Mouse (Mus musculus): ENCODE results near the gene Hspb3. TPM values are rescaled to one million over a fixed set of nuclear protein-coding genes. Genes with fewer than 3 reads are reported as not detected.
A peak's percentile ranks its signal among the peaks of the same experiment; 100 is the strongest.

The Hspb3 gene
- polyA plus RNA-seq, 1 experiment from 2014 or later, result not detected

DNA sequence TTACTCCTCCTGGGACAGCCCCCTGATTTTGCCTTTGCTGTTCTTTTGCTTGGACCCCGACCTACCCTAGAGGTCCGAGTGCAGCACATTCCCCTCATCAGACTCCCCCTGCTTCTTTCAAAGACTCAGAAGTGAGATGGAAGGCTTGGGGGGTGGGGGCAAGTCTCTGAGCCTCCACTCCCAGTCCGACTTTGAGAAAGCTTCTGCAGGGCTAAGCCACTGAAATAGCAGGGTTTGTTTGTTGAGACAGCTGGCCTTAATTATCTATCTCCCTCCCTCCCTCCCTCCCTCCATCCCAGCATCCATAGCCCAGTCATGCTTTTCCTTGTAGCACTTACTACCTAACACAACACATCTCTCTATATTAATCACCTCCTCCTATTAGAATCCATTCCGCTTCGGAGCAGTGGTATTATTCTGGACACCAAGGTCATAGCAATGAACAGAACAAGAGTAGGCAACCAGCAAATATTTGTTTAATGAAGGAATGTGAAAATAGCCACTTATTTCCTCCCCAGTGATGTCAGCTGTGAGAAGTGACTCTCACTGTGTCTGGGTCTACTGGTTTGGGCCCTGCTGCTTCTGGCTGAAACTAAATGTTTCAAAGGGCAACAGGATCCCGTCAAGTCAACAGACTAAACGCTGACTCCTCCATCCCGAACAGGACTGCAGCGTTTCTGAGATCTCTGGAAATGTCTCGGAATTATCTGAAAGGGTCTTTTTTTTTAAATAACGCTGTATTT is 41.2 kb downstream of the Hspb3 start:
- H3K27ac ChIP-seq (ENCODE audit: low read length), result no peak overlapping the region
- no peak overlapping the region for H3K9ac ChIP-seq (ENCODE audit: low read depth, low read length)
- ATAC-seq, result no peak
- H3K4me1 ChIP-seq (ENCODE audit: control insufficient read depth, insufficient read depth, low read length), result peaks cover under 1% of the 10 kb centered on the region; the same call in 1 of the 2 replicates
- no peaks in the 10 kb centered on the region for H3K9me3 ChIP-seq (replicated peaks; ENCODE audit: control insufficient read depth, low read length, poor library complexity, severe bottlenecking)
- no peaks in the 10 kb centered on the region for H3K36me3 ChIP-seq (ENCODE audit: control insufficient read depth, insufficient read depth, low read length)
- H3K27me3 ChIP-seq (ENCODE audit: control insufficient read depth, insufficient read depth, low read depth, low read length), result no peaks in the 10 kb centered on the region
- H3K4me2 ChIP-seq (ENCODE audit: low read length), result no peak overlapping the region
- no peak overlapping the region for H3K4me3 ChIP-seq (ENCODE audit: low read depth, low read length)
- WGBS, result 69% methylated on average over 11 of the region's 11 CpGs

DNA sequence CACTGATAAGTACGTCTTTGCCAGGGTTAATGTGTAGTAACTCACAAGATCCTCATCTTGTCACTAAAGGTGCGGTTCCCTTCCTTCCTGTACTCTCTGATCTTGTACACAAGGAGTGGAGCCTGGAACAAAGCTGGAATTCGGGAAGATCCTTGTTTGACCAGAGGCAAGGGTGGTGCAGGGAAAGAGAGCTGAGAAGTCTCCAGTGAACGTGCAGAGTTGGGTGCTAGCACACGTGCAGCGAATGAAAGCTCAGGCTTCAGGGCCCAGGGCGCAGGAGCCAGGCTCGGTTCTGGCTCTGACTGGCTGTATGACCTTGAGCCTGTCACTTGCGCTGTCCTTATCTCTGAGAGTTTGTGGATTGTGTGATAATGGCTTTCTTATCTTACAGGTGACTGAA is 44.5 kb downstream of the Hspb3 start:
- Histone ChIP-seq H3K4me1 (ENCODE audit: control insufficient read depth, insufficient read depth, low read length) (peaks cover 32% of the 10 kb centered on the region), H3K4me2 (ENCODE audit: low read length) (no peak overlapping the region), H3K36me3 (ENCODE audit: control insufficient read depth, insufficient read depth, low read length) (no peaks in the 10 kb centered on the region), H3K9ac (ENCODE audit: low read depth, low read length) (no peak overlapping the region), H3K9me3 (replicated peaks; ENCODE audit: control insufficient read depth, low read length, poor library complexity, severe bottlenecking) (no peaks in the 10 kb centered on the region), H3K4me3 (ENCODE audit: low read depth, low read length) (no peak overlapping the region), H3K27me3 (ENCODE audit: control insufficient read depth, insufficient read depth, low read depth, low read length) (no peaks in the 10 kb centered on the region), H3K27ac (ENCODE audit: low read length) (no peak overlapping the region)
- WGBS, result 79% methylated on average over 9 of the region's 9 CpGs
- ATAC-seq, result no peak

DNA sequence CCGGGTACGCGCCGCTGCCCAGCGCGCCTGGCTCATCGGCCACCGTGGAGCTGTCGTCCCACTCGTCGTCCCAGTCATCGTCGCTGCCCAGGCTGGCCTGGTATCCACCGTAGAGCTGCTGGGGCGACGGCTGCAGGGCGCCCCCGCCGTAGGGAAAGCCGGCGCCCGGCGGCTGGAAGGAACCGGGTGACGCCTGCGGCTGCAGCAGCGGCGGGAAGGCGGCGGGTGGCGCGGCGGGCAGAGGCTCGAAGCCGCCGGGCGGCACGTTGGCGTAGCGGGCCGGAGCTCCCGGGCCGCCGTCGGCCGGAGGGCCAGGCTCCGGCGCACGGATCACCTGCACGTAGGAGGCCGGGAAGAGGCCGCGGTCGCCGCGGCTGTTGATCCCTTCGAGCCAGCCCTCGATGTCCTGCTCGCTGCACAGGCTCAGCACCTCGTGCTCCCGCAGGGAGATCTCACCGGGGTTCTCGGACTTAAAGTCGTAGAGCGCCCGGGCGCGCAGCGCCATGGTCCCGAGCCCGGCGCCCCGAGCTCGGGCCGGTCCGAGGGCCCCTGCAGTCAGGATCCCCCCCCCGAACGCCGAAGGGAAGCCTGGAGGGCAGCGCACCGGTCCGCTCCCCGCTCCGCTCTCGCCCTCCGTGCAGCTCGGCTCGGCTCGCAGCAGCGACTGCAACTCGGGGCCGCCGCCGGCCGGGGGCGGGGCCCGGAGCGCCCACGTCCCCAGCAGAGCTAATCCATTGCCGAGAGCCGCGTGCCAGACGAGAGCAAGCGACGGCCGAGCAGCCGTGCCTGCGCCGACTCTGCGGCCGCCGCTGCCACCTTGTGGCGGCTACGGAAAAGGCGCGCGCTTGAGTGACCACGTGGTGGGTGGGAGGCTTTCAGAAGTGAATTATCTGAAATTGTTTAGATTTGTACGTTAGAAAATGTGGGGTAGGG is 45.3 kb downstream of the Hspb3 start, which contains the start of gene Snx18:
Gene Snx18 (minus strand): TSS at position 674 of the 933 bp plus-strand sequence.
- H3K27ac ChIP-seq (ENCODE audit: low read length), result peak within 1 kb of the TSS; percentile 90
- H3K9ac ChIP-seq (ENCODE audit: low read depth, low read length), result peak within 1 kb of the TSS; percentile 90
- no peaks in the 10 kb centered on the region for H3K9me3 ChIP-seq (replicated peaks; ENCODE audit: control insufficient read depth, low read length, poor library complexity, severe bottlenecking)
- H3K4me3 ChIP-seq (ENCODE audit: low read depth, low read length), result peak within 1 kb of the TSS; percentile 86
- under 1% methylated on average over 105 of the region's 119 CpGs for WGBS
- no peaks in the 10 kb centered on the region for H3K36me3 ChIP-seq (ENCODE audit: control insufficient read depth, insufficient read depth, low read length)
- H3K4me2 ChIP-seq (ENCODE audit: low read length), result peak within 1 kb of the TSS; percentile 75
- peak; percentile 97 for ATAC-seq
- H3K27me3 ChIP-seq (ENCODE audit: control insufficient read depth, insufficient read depth, low read depth, low read length), result no peaks in the 10 kb centered on the region
- peaks cover 39% of the 10 kb centered on the region for H3K4me1 ChIP-seq (ENCODE audit: control insufficient read depth, insufficient read depth, low read length)

DNA sequence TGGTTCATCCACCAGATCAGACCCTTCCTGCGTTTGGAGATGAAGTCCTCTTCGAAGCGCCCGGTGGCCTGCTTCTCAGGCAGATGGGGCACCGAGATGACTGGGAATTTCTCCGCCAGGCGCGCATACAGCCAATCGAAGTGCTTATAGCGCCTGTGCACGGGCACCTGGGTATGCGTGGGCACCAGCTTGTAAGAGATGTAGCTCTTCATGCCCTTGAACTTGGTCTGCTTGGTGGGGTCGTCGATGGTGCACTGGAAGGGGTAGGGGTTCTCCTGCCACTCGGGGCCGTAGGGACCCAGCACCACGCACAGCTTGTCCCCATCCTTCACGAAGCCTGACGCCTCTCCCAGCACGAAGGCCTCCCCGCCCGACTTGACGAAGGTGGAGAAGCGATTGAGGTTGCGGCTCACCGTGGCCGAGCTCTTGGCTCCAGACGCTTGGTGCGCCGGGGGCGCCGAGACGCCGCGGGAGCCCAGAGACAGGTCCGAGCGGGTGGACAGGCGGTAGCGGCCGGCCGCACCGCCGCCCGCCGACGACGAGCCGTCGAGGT is 46.1 kb downstream of the Hspb3 start:
- Histone ChIP-seq H3K4me3 (ENCODE audit: low read depth, low read length) (peak overlapping the region; percentile 86), H3K27me3 (ENCODE audit: control insufficient read depth, insufficient read depth, low read depth, low read length) (no peaks in the 10 kb centered on the region), H3K4me1 (ENCODE audit: control insufficient read depth, insufficient read depth, low read length) (peaks cover 42% of the 10 kb centered on the region), H3K27ac (ENCODE audit: low read length) (peak overlapping the region; percentile 90), H3K36me3 (ENCODE audit: control insufficient read depth, insufficient read depth, low read length) (no peaks in the 10 kb centered on the region), H3K9me3 (replicated peaks; ENCODE audit: control insufficient read depth, low read length, poor library complexity, severe bottlenecking) (no peaks in the 10 kb centered on the region), H3K4me2 (ENCODE audit: low read length) (peak overlapping the region; percentile 75), H3K9ac (ENCODE audit: low read depth, low read length) (peak overlapping the region; percentile 90)
- 14% methylated on average over 41 of the region's 49 CpGs for WGBS
- no peak; the same call in 1 of the 2 replicates for ATAC-seq

DNA sequence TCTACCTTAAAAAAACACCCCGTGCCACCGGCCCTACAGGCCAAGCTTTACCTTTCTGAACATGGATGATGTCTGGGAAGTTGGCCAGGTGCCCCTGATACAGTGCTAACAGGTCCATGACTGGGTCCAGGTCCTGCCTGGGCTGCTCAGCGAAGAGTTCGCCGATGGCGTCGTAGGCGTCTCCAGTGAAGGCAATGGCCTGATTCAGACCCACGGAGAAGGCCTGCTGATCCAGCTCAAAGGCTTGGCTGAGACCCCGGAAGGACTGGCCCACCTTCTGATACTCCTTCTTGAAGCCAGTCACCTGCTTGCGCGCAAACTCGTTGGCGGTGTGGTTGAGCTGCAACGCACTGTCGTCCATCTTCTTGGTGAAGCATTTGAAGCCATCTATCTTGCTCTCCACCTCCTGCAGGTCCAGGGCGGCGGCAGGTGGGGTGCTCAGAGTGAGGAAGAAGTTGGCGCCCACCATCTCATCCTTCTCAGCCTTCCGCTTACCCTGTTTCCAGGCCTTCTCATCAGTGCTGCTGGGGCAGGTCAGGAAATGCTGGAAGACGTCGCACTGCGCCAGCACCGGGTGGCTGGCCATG is 46.6 kb downstream of the Hspb3 start:
- 70% methylated on average over 24 of the region's 24 CpGs for WGBS
- no peak overlapping the region for H3K27ac ChIP-seq (ENCODE audit: low read length)

DNA sequence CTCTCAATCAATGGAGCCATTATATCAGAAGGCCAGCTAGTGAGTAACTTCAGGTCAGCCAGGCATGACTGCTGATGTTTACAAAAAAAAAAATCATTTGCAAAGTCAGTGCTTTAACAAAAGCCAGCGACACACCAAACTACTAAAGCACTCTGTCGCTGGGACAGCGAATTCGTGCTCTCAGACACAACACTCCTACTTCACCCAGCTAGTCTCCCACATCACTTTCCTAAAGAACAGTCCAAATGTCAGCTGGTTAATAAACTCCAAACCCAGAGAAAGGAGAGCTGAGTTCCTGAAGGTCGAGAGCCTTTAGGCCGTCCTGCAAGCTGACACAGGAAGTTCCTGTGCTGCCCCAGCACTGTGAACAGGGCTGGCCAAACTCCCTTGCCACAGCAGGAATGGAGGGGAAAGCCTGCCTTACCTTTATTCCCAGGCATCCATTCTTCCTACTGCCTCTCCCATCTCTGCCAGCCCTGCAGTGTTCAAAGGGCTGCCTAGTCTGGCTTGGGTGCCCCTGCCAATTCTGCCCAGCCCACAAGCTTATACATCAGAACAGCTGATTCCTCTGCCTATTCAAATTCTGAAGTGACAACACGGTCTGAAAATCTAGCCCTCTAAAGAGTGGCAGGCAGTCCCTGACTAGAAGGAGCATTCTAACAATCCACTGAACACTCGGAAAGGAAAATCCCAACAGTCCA is 47.4 kb downstream of the Hspb3 start:
- 11% methylated on average over 8 of the region's 8 CpGs for WGBS
- no peak overlapping the region; the same call in 1 of the 2 replicates for H3K27ac ChIP-seq (ENCODE audit: low read length)

More for the DNA sequence above, 46.6 kb downstream of the Hspb3 start:
- Histone ChIP-seq H3K4me1 (ENCODE audit: control insufficient read depth, insufficient read depth, low read length) (peaks cover 48% of the 10 kb centered on the region), H3K27me3 (ENCODE audit: control insufficient read depth, insufficient read depth, low read depth, low read length) (no peaks in the 10 kb centered on the region), H3K4me2 (ENCODE audit: low read length) (peak overlapping the region; percentile 75), H3K9ac (ENCODE audit: low read depth, low read length) (peak overlapping the region; percentile 90), H3K36me3 (ENCODE audit: control insufficient read depth, insufficient read depth, low read length) (0 out of 2 replicates have a peak, but pooled peaks cover 2% of the 10 kb centered on the region), H3K4me3 (ENCODE audit: low read depth, low read length) (peak overlapping the region; percentile 86), H3K9me3 (replicated peaks; ENCODE audit: control insufficient read depth, low read length, poor library complexity, severe bottlenecking) (no peaks in the 10 kb centered on the region)
- no peak for ATAC-seq

DNA sequence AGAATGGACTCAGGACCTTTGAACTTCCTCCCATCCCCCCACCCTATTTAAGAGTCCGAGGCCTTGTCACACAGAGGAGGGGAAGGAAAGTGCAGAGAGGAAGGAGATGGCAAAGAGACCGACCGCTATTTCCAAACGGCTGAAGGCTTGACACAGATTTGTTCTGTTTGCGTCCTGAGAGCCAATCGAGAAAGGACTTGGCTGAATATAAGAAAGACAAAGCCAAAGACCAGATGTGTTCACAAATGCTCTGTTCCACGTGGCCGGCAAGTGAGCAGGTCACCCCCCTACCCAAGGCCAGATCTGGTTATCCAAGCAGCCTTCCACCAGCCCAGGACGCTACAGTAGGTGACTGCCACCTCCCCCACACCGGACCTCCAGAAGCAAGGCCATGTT is 47.9 kb downstream of the Hspb3 start:
- Histone ChIP-seq H3K4me1 (ENCODE audit: control insufficient read depth, insufficient read depth, low read length) (peaks cover 58% of the 10 kb centered on the region), H3K36me3 (ENCODE audit: control insufficient read depth, insufficient read depth, low read length) (0 out of 2 replicates have a peak, but pooled peaks cover 2% of the 10 kb centered on the region), H3K4me3 (ENCODE audit: low read depth, low read length) (peak overlapping the region; percentile 86), H3K27me3 (ENCODE audit: control insufficient read depth, insufficient read depth, low read depth, low read length) (no peaks in the 10 kb centered on the region), H3K9ac (ENCODE audit: low read depth, low read length) (peak overlapping the region; percentile 90), H3K9me3 (replicated peaks; ENCODE audit: control insufficient read depth, low read length, poor library complexity, severe bottlenecking) (no peaks in the 10 kb centered on the region), H3K27ac (ENCODE audit: low read length) (no peak overlapping the region; the same call in 1 of the 2 replicates), H3K4me2 (ENCODE audit: low read length) (peak overlapping the region; percentile 75)
- under 1% methylated on average over 10 of the region's 10 CpGs for WGBS
- no peak for ATAC-seq

More for the DNA sequence above, 47.4 kb downstream of the Hspb3 start:
- ATAC-seq, result no peak
- H3K36me3 ChIP-seq (ENCODE audit: control insufficient read depth, insufficient read depth, low read length), result 0 out of 2 replicates have a peak, but pooled peaks cover 2% of the 10 kb centered on the region
- H3K27me3 ChIP-seq (ENCODE audit: control insufficient read depth, insufficient read depth, low read depth, low read length), result no peaks in the 10 kb centered on the region
- no peaks in the 10 kb centered on the region for H3K9me3 ChIP-seq (replicated peaks; ENCODE audit: control insufficient read depth, low read length, poor library complexity, severe bottlenecking)
- peak overlapping the region; percentile 90 for H3K9ac ChIP-seq (ENCODE audit: low read depth, low read length)
- peak overlapping the region; percentile 86 for H3K4me3 ChIP-seq (ENCODE audit: low read depth, low read length)
- peak overlapping the region; percentile 75 for H3K4me2 ChIP-seq (ENCODE audit: low read length)
- H3K4me1 ChIP-seq (ENCODE audit: control insufficient read depth, insufficient read depth, low read length), result peaks cover 53% of the 10 kb centered on the region
